Mouse (Mus musculus) colon, adult 2 months (tissue): ENCODE data around the gene Pard3. TPM values are rescaled to one million over a fixed set of nuclear protein-coding genes. Genes with fewer than 3 reads are reported as not detected.

Experiments used
- polyA plus RNA-seq: library from polyadenylated mRNA; depleted of rRNA; stranded (reverse); fragments of >200 nt; gene quantifications from 2 replicates; pipeline ENCODE4 v1.2.3, GENCODE M21; 2012; rRNA removed

Pard3 gene
- 56.7 and 65.0 TPM in 2 replicates for polyA plus RNA-seq

DNA sequence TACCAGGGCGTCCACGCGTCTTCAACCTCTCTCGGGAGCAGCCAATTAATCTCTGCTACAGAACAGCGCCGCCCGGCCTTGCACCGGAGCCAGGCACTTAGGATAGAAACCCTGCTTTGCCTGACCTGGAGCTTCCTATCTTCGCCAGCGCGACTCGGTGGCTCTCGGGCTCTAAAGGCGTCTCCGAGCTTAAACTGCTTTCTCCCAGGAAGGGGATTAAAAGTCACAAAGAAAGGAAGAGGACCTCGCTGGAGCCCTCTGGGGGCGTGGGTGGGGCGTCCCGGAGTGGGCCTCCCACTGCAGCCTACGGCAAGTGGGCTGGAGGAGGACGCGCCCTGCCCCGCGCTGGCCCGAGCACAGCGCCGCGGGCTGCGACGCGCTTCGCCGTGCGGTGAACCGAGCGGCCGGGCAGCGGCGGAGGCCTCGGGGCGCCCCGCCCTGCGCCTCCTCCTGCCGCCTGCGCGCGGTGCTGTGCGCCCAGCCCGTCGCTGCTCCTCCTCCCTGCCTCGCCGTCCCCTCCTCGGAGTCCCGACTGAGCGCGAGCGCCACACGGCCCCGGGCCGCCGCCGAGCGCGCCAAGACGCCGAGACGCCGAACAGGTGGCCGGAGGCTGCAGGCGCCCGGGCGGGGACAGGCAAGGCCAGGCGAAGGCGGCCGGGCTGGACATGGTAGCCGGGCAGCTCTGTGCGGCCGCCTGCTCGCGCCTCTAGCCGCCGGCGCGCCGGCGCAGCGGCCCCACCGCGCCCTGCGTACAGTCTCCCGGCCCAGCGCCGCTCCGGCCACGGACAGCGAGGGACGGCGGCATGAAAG is at the start of gene Pard3:
Gene Pard3, plus strand, starts transcription at position 343 of the 810 bp plus-strand sequence.

Other genes starting within 250 kb of the Pard3 start
- 463 and 708 TPM in 2 replicates for gene Tomm20, start 118.0 kb upstream of the Pard3 start, polyA plus RNA-seq
- 2.4 and 3.1 TPM in 2 replicates for gene Rbm34, start 92.8 kb upstream of the Pard3 start, polyA plus RNA-seq